Mouse (Mus musculus) frontal cortex, postnatal 10 days (tissue): ENCODE measurements around the gene Sult5a1.
"Not testable (repeated sequence)": the region's sequence is repeated elsewhere in the genome, so short reads cannot be mapped to it uniquely, and the experiment has no call there.

Experiments
- DNase-seq, 2 experiments: peaks; one replicate each; pipeline ENCODE4 v3.0.0; 2022; ENCODE audit warnings: low spot score in 2 of 2, mixed read lengths in 1 of 2

The Sult5a1 gene

DNA sequence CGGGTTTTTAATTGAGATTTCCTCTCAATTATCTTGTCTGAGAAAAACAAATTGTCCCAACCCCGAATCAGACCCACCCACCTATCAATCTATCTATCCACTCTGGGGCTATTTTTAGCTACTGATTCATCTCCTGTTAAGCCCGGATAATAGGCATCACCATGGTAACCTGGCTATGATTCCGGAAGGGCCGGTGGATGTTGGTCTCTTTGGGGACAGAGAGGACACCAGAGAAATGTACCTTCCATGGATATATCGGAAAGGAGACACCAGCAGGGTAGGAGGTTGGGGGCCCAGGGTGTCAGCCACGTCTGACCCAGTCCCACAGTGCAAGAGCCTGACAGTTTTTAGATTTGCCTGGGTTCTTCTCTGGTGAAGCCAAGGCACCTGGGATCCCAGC lies 22.7 kb downstream of the Sult5a1 start:
- DNase-seq, result no peak

GRCm38 (mm10) chr8:123134149-123134713 lies 23.9 kb downstream of the Sult5a1 start:
- DNase-seq, result no peak

GRCm38 (mm10) chr8:123132953-123133352 lies 25.2 kb downstream of the Sult5a1 start:
- DNase-seq, result no peak

DNA sequence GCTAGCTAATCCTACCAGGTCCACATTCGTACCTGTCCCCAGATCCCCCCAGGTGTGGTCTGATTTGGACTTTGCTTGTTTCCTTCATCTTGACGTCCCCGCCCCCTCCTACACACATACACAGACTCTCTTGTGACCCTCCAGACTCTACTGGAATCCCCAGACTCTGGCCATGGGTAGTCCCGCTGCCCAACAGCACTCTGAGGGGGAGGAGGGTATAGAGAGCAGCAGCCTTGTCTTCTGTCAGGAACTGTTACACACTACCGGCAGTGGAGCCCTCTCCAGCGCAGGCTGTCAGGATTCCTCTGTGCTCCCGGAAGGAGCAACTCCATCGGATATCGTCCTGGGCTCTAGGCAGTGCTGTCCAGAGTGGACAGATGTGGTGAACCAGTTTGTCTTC lies 27.1 kb downstream of the Sult5a1 start:
- no peak for DNase-seq

- no peak for DNase-seq
Measured at GRCm38 (mm10) chr8:123126193-123126816, 31.8 kb downstream of the Sult5a1 start.

DNA sequence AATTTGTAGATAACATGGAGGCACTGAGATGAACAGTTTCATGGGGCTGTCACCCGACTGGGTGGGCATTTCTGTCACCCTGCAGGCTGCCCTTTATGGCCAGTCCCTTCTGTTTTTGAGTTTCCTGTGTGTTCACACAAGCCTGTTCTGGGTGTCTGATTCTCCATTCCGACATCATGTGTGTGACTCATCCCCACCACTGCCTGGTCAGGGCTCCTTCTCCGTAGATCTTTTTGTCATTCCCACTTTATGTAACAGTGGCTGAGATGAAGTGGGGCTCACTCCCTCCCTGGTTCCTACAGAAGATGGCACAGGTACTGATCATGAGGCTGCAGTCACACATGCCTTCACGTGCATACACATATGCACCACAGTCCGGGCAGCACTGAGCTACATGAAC lies 35.4 kb downstream of the Sult5a1 start:
- DNase-seq, result no peak

DNA sequence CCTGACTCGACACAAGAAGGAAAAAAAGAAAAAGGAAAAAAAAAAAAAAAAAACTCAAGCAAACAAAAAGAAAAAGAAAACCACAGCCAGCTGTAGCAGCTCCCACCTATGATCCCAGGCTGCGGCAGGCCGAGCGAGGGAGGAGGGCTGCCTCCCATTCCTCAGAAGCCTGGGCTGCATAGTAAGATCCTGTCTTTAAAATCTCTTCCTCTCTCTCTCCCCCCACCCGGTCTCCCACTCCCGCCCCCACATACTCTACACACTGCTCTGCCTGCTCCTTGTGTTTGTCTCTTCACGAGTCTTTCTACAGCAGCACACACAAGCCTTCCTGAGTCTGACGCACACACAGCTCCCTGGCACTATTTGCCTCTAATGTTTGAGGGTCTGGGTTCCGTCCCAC lies 36.1 kb downstream of the Sult5a1 start:
- no peak for DNase-seq

GRCm38 (mm10) chr8:123117744-123118143 lies 40.4 kb downstream of the Sult5a1 start:
- DNase-seq, result no peak

GRCm38 (mm10) chr8:123117127-123117731 lies 40.9 kb downstream of the Sult5a1 start, which contains the start of gene Cpne7:
Gene Cpne7, plus strand, starts transcription at chr8:123117374.
- no peak for DNase-seq

DNA sequence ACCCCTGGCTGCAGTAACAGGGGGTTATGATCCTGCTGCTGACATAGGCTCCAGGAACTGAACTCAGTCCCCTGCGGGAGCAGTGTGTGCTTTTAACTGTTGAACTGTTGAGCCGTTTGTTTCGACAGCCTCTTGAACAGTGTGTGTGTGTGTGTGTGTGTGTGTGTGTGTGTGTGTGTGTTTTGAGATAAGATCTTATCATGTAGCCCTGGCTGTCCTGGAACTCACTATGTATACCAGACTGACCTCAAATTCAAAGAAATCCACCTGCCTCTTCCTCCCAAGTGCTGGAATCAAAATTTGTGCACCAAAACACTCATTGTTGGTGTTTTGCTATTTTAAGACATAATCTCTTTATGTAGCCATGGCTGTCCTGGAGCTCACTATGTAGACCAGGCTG lies 43.5 kb downstream of the Sult5a1 start:
- DNase-seq, result no peak

GRCm38 (mm10) chr8:123113908-123114469 lies 44.1 kb downstream of the Sult5a1 start:
- DNase-seq, result no peak

- no peak for DNase-seq
Measured at GRCm38 (mm10) chr8:123112892-123113291, 45.2 kb downstream of the Sult5a1 start.

- DNase-seq, result no peak
Measured at GRCm38 (mm10) chr8:123110649-123111048, 47.5 kb downstream of the Sult5a1 start.

DNA sequence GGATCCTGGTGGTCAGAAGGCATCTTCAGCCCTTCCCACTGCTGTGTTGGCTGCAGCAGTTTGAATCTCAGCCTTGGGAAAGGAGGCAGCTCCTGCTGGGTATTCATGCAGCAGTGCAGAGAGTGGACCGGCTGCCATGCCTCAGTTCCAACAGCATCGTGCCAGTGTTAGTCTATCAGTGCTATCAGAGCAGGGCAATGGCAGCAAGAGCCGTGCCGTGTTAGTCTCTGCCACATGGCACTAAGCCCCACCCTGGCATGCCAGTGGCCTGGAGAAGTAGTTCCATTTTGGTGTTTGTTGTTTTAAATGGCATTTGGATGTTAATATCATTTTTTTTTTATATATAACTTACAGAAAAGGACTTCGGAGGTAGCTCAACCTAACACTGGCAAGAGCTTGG lies 49.2 kb downstream of the Sult5a1 start:
- no peak for DNase-seq

DNA sequence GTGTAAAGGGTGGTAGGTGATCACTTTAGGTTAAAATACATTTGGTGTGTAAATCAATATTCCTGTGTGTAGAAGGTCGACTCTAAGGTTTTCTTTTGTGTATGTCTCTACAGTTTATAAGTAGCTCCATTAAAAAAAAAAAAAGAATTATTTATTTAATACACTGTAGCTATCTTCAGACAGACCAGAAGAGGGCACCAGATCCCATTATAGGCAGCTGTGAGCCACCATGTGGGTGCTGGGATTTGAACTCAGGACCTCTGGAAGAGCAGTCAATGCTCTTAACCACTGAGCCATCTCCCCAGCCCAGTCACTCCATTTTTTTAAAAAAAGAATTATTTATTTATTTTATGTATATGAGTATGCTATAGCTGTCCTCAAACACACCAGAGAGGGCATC lies 50.1 kb downstream of the Sult5a1 start:
- DNase-seq, result no peak

GRCm38 (mm10) chr8:123106531-123106930 lies 51.6 kb downstream of the Sult5a1 start:
- DNase-seq, result no peak

DNA sequence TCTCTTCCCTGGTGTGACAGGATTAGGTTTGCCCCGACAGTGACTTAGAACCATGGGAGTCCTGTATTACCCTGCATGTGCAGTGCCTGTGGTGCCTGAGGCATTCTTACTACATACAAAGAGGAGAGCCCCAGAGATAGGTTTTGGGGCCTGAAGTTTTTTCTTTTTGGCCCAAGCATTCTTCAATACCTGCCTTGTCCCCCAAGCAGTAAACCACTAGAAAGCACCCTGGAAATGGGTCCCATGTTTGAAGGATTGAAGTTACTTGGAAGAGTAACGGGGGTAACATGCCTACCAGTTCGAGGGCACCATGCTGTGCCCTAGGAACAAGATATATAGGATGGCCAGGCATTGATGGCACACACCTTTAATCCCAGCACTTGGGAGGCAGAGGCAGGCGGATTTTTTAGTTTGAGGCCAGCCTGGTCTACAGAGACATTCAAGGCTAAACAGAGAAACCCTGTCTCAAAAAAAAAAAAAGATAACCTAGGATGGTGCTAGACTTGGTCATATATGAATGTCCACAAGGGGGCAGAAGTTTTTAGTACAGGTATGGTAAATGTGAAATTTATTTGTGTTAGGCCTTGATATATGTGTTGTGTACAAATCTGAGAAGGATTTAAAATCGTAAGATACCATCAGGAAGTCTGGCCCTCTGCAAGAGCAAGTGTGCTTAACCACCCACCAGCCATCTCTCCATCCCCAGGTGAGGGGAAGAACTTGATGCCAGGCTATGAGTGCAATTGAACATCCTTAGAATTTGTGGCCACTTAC lies 52.4 kb downstream of the Sult5a1 start:
- DNase-seq, result no peak

DNA sequence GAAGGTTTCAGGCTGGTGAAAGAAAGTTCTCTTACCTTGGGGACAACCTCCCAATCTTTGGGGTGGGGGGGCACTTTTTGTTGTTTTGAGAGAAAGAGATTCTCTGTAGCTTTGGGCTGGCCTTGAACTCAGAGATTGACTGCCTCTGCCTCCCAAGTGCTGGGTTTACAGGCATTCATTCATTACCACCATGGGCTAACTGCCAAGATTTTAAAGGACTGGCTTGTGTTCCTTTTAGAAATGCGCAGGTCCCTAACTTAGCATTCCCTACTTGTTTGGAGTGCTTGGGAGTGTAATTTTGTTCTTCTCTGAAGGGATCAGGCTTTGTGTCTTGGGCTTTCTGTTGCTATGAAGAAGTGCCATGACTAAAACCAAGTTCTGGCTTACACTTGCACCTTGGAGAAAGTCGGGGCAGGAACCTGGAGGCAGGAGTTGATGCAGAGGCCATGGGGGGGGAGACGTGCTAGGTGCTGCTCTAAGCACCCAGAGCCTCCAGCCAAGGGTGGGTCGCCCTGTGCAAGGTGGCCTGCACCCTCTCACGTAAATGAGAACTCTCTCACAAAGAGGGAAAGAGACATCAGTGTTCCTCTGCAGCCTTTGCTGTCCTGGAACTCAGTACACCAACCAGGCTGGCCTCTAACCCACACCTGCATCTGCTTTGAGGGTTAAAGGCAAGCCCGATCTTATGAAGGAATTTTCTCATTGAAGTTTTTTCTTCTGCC lies 53.9 kb downstream of the Sult5a1 start:
- DNase-seq, result no peak

DNA sequence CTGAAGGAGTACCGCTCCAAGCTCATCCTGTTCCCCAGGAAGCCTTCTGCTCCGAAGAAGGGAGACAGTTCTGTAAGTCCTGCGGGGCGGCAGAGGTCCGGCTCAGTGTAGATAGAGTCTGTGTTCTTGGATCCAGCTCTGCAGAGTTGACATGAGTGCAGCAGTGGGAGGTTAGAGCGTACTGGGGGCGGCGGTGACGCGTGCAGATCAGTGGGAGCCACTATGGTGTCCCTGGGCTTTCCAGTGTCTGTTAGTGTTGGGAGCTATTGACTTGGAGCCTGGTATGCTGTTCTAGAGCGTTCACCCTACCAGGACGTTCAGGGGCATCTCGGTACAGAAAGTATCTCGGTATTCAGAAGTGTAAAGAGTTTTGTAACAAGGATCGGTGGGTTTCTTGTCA lies 54.8 kb downstream of the Sult5a1 start:
- DNase-seq, result no peak

DNA sequence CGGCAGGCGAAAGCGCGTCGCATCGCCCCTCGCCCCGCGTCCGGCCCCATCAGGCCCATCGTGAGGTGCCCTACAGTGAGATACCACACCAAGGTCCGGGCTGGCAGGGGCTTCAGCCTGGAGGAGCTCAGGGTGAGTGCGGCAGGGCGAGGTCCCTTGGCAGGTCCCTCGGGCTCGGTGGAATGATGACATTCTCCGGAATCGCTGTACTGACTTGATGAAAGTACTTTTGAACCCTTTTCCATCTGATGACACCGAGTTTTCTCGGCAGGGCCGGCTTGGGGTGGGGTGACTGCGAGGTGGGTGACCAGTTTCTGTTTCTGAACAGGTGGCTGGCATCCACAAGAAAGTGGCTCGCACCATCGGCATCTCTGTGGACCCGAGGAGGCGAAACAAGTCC lies 55.3 kb downstream of the Sult5a1 start:
- not testable (repeated sequence) for DNase-seq
